Mouse (Mus musculus): ENCODE measurements at regions not wholly inside any gene's neighbourhood (a gene's known extent, or its start where the extent isn't known, plus 50 kb on each side); places are given as distances from the start of the nearest gene placed in this dataset.

- no peak for TF ChIP-seq POLR2A (IDR thresholded peaks at IDR 0.05; ENCODE audit: low read depth, low read length)
- TF ChIP-seq CTCF (conservative IDR thresholded peaks at IDR 0.05; ENCODE audit: insufficient read depth, insufficient read length, low read depth, low read length): no peak
These were observed 132.8 kb upstream of the Gas1 start for GRCm38 (mm10) chr13:60309926-60310325.

Measured in kidney, adult 2 months (tissue).